Mouse (Mus musculus): Measurements from ENCODE around the gene Slc22a4.
"Not testable (repeated sequence)": the region's sequence is repeated elsewhere in the genome, so short reads cannot be mapped to it uniquely, and the experiment has no call there.

Slc22a4 gene

DNA sequence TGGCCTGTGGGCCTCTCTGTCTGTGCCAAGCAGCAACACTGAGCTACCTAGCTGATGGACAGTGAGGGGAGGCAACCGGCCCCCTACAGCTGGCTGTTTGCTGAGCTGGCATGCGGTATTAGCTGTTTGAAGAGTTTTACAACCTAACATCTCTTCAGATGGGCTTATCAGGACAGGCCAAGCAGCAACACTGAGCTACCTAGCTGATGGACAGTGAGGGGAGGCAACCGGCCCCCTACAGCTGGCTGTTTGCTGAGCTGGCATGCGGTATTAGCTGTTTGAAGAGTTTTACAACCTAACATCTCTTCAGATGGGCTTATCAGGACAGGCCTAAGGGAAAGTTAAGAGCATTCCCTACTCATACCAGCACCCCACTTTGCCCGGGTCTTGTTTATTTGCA, 21.5 kb downstream of the Slc22a4 start:
- DNase-seq (ENCODE audit: low spot score in 2 of 2), result not testable (repeated sequence)

DNA sequence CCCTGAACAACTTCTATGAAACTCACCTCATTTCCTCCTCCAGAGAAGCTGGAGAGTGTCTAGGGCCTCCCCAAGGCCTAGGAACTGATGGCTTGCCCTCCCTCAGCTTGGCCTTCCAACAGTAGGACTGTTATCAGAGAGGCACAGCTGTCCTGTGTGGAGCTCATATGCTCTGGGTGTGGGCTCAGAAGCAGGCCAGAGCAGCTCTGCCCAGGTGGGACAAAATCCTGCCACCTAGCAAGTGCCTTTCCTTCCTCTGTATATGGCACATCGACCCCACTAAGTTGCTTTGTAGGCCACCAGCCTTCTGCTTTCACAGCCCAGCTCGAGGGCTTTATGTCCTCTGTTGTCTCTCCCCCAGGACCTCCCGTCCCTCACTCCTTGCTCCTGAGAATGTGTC, 23.2 kb downstream of the Slc22a4 start:
- peak; percentile 50 to 73 for DNase-seq (ENCODE audit: low spot score in 2 of 2)

DNA sequence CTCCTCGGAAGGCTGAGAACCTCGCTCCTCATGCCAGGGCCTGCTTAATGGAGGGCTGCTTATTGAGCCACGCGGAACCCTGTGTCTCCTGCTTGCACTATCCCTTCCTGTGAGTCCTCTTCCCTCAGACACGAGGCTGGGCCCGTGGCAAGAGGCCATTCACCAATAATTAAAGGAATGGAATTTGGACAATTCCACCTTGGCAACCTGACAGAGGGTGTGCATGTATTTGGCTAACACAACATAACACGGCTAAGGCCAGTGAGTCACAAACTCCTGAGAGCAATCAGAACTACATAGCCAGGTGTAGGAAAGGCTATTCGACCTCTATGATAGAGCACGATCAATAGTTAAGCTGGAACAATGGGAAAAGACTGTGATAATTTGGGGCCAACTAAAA, 23.7 kb downstream of the Slc22a4 start:
- DNase-seq (ENCODE audit: low spot score in 2 of 2), result no peak

DNA sequence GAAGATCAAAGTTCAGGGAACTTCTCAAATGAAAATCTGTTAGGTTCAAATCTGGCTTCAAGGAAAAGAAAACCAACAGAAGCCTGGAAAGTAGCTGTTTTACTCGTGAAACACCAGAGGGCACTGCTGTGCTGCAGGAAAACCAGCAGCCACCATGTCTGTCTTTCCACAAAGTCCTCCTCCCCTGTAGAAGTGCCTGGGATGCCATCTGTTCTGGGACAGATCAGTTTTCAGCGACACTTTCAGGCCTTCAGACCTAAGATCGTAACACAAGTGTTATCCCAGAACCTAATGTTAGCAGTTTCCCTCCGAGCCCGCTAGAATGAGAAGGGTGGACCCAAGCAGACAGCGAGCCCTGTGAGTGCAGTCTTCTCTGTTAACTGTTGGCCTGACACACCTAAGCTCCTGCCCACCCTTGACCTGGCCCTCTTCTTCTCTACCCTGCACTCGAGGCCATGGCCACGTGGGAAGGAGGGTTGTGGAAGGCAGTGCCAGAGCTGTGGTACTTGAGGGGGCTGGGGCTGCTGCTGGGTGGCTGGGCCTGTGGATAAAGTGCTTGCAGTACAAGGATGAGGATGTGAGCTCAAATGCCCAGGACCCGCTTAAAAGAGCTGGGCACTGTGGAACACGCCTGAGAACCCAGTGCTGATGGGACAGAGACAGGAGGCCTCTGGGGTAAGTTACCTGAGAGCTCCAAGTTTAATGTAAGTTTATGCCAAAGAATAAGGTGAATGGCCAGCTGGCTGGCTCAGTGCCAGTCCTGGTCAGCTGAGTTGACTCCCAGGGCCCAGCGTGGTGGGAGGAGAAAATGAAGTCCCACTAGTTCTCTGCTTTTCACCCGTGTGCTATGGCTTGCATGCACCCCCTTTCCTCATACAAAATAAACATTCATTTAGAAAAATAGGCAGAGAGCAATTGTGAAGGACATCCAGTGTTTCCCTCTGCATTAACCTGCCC, 24.9 kb downstream of the Slc22a4 start:
- peak; percentile 52 to 75 for DNase-seq (ENCODE audit: low spot score in 2 of 2)

DNA sequence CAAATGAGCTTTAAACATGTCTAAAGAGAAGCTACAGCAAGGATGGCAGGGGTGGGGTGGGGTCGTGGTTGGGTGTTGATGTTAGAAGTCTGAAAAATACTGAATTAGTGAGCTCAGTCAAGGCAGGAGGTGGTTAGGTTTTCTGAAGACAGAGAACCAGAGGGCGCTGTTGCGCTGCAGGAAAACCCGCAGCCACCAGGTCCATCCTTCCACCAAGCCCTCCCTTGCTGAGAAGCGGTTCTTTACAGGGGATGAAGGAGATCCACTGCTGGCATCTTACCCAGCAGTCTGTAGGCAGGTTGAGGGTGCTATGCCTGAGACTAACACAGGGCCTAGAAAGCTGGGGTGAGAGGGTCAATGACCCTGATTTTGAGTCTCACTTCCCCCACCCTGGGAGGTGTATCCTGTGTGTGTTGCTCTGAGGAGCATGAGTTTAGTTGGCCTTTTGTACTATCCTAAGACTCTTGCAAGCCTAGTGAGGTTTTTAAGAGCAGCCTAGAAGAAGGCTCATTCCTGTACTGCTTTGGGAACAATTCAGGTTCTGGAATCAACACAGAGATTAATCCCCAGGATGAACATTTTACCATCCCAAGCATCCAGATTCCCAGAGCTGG, 25.6 kb downstream of the Slc22a4 start:
- peak; percentile 38 to 74 for DNase-seq (ENCODE audit: low spot score in 2 of 2)

DNA sequence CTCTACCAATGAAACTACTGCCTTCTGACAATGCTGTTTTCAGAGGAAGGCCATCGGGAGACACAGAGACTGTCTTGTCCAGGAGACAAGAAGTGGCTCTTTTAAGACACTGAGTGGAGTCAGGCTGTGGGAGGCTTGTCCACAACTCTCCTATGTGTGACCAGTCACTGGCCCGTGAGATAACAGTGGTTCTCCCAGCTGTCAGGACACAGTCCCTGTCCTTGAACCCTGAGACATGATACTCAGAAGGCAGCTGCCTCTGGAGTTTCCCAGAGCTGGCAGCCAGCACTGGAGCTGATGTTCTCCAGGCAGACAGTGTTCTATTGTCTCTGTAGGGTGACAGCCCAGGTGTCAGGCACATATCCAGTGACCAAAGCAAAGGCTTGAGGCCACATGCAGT, 30.2 kb downstream of the Slc22a4 start:
- no peak for DNase-seq (ENCODE audit: low spot score in 2 of 2)

DNA sequence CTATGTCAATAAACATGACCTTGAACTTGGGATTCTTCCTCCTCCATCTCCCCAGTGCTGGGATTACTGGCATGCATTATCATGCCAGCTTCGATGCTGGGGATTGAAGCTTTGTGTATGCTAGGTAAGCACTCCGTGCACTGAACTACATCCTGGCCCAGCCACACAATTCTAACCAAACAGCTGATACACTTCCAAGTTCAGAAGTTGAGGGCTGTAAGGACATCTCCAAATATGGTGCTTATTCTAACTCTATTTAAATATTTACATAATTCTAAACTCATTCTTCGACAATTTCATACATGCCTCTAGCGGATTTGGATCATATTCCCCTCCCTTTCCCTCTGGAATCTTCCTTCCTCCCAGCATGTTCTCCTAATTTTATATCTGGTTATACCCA, 35.6 kb downstream of the Slc22a4 start:
- DNase-seq (ENCODE audit: low spot score in 2 of 2), result no peak

DNA sequence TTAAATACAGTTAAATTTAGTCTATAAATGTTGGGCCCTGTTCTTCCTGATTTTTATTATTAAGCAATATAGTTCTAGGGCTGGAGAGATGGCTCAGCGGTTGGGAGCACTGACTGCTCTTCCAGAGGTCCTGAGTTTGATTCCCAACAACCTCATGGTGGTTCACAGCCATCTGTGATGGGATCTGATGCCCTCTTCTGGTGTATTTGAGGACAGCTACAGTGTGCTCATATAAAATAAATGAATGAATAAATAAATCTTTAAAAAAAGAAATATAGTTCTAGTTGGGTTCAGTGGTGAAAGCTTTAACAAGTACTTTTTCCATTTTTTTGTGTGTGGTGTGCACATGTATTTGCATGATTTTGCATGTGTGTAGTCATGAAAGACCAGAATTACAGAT, 38.7 kb downstream of the Slc22a4 start:
- DNase-seq (ENCODE audit: low spot score in 2 of 2), result no peak

DNA sequence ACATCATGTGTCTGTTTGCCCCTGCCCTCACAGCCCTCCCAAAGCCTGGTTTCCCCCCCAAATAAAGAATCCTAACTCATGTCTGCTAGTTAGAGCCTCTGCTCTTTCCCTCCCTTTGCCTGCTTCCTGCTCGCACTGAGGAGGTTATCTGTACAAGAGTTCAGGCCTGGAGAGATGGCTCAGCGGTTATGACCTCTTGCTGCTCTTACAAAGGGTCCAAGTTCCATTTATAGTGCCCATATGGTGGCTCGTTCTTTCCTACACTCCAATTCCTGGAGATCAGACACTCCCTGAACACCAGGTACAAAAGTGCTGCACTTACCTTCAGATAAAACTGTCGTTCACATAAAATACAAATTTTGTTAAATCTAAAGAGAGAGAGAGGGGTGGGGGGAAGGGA, 39.8 kb downstream of the Slc22a4 start:
- DNase-seq (ENCODE audit: low spot score in 2 of 2), result no peak

DNA sequence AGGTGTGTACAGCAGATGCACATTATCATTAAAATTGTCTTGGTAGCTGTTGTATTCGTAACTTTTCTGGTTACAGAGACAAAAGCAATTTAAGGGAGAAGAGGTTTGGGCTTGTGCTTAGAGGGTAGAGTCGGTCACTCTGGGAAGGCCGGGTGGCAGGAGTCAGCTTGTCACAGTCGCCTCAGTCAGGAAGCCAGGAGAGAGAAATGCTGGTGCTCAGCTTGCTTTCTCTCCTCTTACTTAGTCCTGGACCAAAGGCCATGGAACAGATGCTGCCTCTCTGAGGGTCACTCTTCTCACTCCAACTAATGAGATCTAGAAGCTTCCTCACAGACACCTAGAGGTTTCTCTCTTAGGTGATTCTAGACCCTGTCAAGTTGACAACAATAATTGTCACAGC, 46.5 kb downstream of the Slc22a4 start:
- no peak for DNase-seq (ENCODE audit: low spot score in 2 of 2)

DNA sequence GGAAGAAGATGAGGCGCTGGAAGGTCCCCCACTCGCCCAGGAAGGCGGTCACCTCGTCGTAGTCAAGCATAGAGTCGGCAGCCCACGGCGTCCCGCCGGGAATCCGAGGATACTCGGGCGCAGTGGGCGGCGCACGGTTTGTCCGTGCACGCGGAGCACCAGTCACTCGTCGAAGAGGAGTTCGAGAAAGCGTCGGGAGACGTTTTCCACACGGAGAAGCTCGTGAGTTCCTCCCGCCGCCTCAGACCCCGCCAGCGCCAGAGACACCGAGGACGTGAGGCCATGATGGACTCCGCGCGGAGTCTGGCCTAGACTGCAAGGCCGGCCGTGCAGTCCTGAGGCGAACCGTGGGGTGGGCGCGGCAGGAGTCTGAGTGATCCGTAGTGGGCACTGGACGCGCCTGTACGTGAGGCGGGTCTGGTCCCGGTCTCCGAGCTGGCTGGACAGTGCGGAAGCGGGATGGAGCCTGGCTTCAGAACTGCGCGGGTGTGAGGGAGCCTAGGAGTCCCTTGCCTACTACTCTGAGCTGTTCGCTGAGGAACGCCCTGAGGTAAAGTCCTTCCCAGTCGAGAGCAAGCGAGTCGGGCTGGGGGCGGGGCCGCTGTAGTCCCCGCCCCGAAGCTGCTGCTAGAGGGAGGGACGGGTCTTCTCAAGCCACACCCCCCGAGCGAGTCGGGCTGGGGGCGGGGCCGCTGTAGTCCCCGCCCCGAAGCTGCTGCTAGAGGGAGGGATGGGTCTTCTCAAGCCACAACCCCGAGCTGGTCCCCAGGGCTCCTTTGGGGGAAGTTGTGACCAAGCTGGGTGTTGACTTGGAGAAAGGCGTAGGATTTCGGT, 47.9 kb downstream of the Slc22a4 start, which contains the start of gene Slc22a21:
Slc22a21 (minus strand) TSS at position 545 of the 834 bp plus-strand sequence.
- DNase-seq (ENCODE audit: low spot score in 2 of 2), result peak; percentile 53 to 82

DNA sequence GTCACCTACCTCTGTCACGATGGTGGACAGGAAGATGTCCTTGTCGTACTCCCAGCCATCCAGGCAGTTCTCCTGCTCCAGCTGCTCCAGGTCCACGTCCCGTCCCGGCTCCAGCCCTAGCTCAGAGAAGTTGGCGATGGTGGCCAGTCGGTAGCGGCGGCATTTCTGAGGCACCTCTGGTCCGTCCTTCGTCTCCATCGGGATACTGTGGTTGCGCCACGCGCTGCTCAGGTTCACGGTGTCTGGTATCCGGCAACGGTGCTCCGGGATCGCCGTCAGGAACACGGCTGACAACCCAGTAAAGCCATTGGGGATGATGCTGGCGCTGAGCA, 48.5 kb downstream of the Slc22a4 start:
- DNase-seq (ENCODE audit: low spot score in 2 of 2), result not testable (repeated sequence)

DNA sequence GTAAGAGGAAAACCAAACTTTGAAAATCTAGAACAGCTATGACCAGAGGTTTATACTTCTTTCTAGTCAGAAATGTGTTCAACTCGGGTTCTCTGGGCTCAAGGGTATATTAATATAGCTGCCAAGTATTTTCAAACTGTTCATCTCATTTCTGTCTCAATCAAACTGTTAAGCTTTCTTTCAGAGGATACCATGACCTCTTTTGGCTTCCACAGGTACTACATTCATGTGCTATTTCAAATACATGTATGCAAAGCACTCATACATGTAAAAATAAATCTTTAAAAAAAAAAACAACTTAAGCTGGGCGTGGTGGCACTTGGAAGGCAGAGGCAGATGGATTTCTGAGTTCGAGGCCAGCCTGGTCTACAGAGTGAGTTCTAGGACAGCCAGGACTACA, 50.2 kb downstream of the Slc22a4 start:
- DNase-seq (ENCODE audit: low spot score in 2 of 2), result no peak

DNA sequence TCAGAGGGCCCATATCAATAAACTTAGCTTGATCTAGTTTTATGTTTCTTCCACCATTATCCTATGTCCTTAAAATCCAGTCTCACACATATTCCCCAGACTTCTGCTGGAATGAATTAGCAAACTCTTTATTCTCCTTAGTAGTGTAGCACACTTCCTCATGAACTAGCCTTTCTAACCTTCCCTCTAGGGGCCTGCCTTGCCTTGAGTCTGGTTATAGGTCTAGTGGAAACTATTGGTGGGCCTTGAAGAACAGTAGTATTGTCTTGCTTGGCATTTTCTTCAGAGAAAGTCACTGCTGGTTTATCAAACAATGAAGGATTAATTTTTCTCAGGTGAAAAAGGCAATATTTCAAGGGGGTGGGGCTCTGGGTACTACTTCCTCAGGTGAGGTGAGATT, 52.3 kb downstream of the Slc22a4 start:
- no peak for DNase-seq (ENCODE audit: low spot score in 2 of 2)

DNA sequence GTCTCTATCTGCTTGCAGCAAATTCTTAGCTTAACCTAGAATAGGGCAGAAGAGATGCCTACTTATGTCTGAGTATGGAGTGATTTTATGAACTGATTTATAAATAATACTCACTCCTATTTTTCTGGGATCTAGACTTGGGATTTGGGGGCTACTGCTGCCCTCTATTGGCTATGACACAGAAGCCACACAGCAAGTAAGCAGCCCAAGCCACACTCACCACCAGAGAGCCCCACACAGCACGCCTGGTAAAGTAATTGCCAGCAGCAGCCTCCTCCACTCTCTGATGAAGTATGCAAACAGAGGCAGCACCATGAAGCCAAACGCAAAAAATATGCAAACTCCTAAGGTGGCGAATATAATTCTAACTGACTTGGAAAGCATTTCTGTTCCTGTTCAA, 68.9 kb downstream of the Slc22a4 start:
- no peak for DNase-seq (ENCODE audit: low spot score in 2 of 2)

DNA sequence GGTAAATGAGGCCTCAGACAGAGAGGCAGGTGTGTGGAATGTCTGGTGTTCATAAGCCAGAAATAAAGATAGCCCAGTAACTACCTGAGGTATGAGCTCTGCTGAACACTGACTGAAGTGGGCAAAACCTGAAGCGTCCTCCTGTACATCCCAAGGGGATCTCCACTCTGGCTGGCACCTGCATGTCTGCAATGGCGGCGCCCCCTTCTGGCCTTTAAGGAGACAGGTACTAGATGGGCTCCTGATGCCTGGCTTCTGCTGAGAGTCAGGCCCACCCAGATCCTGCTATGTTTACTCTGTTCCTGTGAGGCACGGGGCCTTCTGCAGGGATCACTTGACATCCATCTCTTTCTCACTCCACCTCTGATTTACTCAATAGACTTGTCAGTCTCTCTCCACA, 69.7 kb downstream of the Slc22a4 start:
- DNase-seq (ENCODE audit: low spot score in 2 of 2), result peak; percentile 19 to 65

DNA sequence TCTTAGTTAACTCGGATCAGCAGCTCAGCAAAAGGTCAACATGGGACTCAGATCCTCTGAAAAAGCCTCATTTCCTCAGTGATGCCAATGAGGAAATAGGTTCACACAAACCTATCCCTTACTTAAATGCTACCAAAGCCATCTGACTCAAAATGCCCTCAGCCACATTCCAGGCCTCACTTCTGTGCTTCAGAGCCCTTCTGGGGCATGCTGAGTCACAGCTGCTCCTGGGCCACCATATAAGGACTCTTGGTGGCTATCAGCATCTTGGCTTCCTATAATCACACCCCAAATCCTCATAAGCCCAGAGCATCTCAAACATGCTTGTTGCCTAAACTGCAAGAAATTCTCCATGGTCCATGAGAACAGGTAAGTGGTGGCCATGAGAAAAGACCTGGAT, 71.3 kb downstream of the Slc22a4 start:
- DNase-seq (ENCODE audit: low spot score in 2 of 2), result no peak

DNA sequence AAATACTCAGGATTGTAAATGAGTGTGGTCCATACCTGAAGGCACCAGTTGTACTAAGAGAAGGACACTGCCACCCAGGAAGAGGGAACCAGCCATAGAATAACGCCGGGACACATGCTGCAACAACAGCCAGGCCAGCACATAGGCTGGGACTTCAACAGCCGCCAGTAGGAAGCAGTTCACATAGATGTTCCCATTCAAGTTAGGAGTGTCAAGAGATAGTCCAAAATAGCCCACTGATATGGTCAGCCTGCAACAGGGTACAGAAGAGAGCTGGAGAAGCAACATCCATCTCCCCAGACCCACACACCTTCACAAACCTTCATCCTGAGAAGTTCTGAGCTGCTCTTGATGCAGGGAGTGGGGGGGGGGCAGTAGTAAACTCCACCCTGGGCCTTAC, 73.2 kb downstream of the Slc22a4 start:
- DNase-seq (ENCODE audit: low spot score in 2 of 2), result no peak

DNA sequence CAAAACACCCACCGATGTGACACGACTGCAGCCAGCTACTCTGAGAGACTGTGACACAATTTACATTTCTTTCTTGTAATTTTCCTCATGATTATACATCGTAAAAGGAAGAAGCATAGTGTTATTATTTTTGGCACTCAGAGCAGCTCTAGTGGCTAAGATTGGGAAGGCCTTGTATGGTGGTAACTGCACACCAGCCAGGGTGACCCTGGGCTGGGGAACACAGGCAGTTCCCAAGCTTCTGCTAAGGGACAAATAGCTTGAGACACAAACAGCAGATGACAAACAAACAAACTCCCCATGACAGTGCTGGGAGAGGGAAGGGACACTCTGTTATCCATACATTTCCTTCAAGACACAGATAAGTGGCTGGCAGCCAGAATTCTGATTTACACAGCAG, 77.8 kb downstream of the Slc22a4 start:
- DNase-seq (ENCODE audit: low spot score in 2 of 2), result not testable (repeated sequence)

Measured in spleen, postnatal 10 days (tissue).